Mouse (Mus musculus): ENCODE data around the gene Rreb1.

DNA sequence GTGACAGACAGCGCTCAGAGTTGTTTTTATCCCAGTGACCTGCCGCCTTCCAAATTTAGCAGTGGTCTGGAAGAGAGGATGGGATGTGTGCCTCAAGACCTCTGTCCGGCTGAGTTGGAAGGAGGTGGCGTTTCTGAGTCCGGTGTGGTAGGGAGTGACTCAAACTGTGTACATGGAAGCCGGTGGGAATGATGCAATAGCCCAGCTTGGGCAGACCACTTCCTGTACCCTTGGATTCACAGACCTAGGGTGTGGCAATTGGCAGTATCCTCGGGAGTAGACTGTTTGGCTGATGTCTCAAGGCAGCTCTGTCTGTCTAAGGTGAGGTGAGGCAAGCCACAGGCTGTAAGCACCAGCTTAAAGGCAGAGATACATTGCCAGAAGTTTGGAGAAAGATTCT, 6.0 kb downstream of the Rreb1 start:
- TF ChIP-seq CTCF (IDR thresholded peaks at IDR 0.05; ENCODE audit: low read depth) (no peak), EP300 (IDR thresholded peaks at IDR 0.05; ENCODE audit: low read depth) (no peak)

Data from heart, postnatal 0 days (tissue).